Mouse (Mus musculus) stomach, embryonic 16.5 days (tissue): ENCODE data around the gene Olfr92. TPM values are rescaled to one million over a fixed set of nuclear protein-coding genes. Genes with fewer than 3 reads are reported as not detected.
"Not testable (repeated sequence)": the region's sequence is repeated elsewhere in the genome, so short reads cannot be mapped to it uniquely, and the experiment has no call there.

Source experiments
- ATAC-seq: fragments of 200-750 bp; cut with Nextera tagmentation; 2 replicates; pipeline ENCODE4 v1.8.0; 2017; ENCODE audit warnings: moderate number of reproducible peaks, moderate TSS enrichment; ENCODE audit not compliant: insufficient read depth, low FRiP score
- H3K27ac ChIP-seq: fragments of 300-500 bp; sonication (generic); 2 replicates; pipeline ENCODE4 v1.5.1; 2014; ENCODE audit warnings: low read length
- H3K27me3 ChIP-seq: fragments of 300-500 bp; sonication (generic); 2 replicates; pipeline ENCODE4 v1.6.1; 2014; ENCODE audit warnings: low read length, control low read depth, mixed read lengths; ENCODE audit not compliant: control insufficient read depth, insufficient read depth
- H3K36me3 ChIP-seq: fragments of 300-500 bp; sonication (generic); 2 replicates; pipeline ENCODE4 v1.6.1; 2014; ENCODE audit warnings: low read length; ENCODE audit not compliant: control insufficient read depth, insufficient read depth
- H3K4me1 ChIP-seq: fragments of 300-500 bp; sonication (generic); 2 replicates; pipeline ENCODE4 v1.6.1; 2014; ENCODE audit warnings: low read length, control low read depth, mixed read lengths; ENCODE audit not compliant: control insufficient read depth, insufficient read depth
- H3K4me2 ChIP-seq: fragments of 300-500 bp; sonication (generic); 2 replicates; pipeline ENCODE4 v1.6.1; 2014; ENCODE audit warnings: low read depth, low read length, mixed read lengths
- H3K4me3 ChIP-seq: fragments of 300-500 bp; sonication (generic); replicated peaks from 2 replicates; pipeline ENCODE4 v1.5.1; 2014; ENCODE audit warnings: mild to moderate bottlenecking, low read length
- H3K9ac ChIP-seq: fragments of 300-500 bp; sonication (generic); 2 replicates; pipeline ENCODE4 v1.6.1; 2014; ENCODE audit warnings: low read length
- H3K9me3 ChIP-seq: fragments of 300-500 bp; sonication (generic); replicated peaks from 2 replicates; pipeline ENCODE4 v1.6.1; 2016; ENCODE audit warnings: low read length, control low read depth; ENCODE audit not compliant: control insufficient read depth
- WGBS: fragments of 180-500 bp; shearing (Covaris S2); extraction: QIAGEN DNeasy Blood & Tissue Kit; methylation state at CpG from one replicate; pipeline ENCODE4 v1.1.7; 2014; 5-methylcytosine and 5-hydroxymethylcytosine counted together
- polyA plus RNA-seq: library from polyadenylated mRNA; unstranded; fragments of >200 nt; fragmentation: Nextera tagmentation; extraction: Ambion mirVana; gene quantifications from 2 replicates; pipeline ENCODE4 v1.2.1, GENCODE M21; 2015

The Olfr92 gene
- not detected in 2 replicates for polyA plus RNA-seq

DNA sequence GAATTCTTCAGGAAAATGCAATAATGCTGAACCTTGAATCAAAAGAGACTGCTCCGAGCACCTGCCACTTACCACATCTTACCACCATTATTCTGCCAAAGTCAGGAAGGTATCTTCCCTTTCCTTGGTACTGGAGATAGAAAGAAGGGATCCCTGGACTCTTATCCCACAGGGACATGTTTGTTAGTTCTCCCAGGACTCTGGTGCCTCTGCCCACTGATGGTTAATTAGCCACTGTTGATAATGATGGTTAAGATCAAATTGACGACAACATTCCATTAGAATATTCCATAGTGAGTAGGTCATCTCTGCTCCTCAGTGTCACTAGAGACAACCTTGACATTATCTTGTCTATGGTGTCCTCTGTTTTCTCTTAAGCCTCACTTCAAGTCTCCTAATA is at the start of gene Olfr92:
Olfr92 (minus strand) TSS at position 101 of the 400 bp plus-strand sequence.
- no peaks in the 10 kb centered on the region for H3K9me3 ChIP-seq
- H3K27ac ChIP-seq, result no peak within 1 kb of the TSS
- no peaks in the 10 kb centered on the region for H3K27me3 ChIP-seq
- H3K4me3 ChIP-seq, result no peak within 1 kb of the TSS
- H3K4me2 ChIP-seq, result no peak within 1 kb of the TSS
- 83% methylated on average over 2 of the region's 2 CpGs for WGBS
- no peaks in the 10 kb centered on the region for H3K36me3 ChIP-seq
- no peak for ATAC-seq
- H3K9ac ChIP-seq, result no peak within 1 kb of the TSS
- no peaks in the 10 kb centered on the region for H3K4me1 ChIP-seq

- H3K36me3 ChIP-seq, result no peaks in the 10 kb centered on the region
- H3K4me2 ChIP-seq, result no peak within 1 kb of the TSS
- no peaks in the 10 kb centered on the region for H3K4me1 ChIP-seq
- no peaks in the 10 kb centered on the region for H3K9me3 ChIP-seq
- ATAC-seq, result no peak
- no peak within 1 kb of the TSS for H3K9ac ChIP-seq
- no peak within 1 kb of the TSS for H3K27ac ChIP-seq
- H3K4me3 ChIP-seq, result no peak within 1 kb of the TSS
- no peaks in the 10 kb centered on the region for H3K27me3 ChIP-seq
These were observed 41.5 kb upstream of the Olfr92 start, which contains the start of gene Olfr93 for GRCm38 (mm10) chr17:37161394-37161793. Gene Olfr93 (minus strand): TSS chr17:37161494.

GRCm38 (mm10) chr17:37131366-37131765 is 11.5 kb upstream of the Olfr92 start:
- H3K9me3 ChIP-seq, H3K27ac ChIP-seq, H3K36me3 ChIP-seq, H3K4me1 ChIP-seq, H3K27me3 ChIP-seq, ATAC-seq, H3K4me3 ChIP-seq, H3K4me2 ChIP-seq, H3K9ac ChIP-seq: not testable (repeated sequence)
- 70% methylated on average over 4 of the region's 4 CpGs for WGBS

- no peaks in the 10 kb centered on the region for H3K36me3 ChIP-seq
- no peak within 1 kb of the TSS for H3K27ac ChIP-seq
- ATAC-seq, result no peak
- no peak within 1 kb of the TSS for H3K4me2 ChIP-seq
- H3K9me3 ChIP-seq, result no peaks in the 10 kb centered on the region
- 88% methylated on average over 1 of the region's 1 CpGs for WGBS
- no peaks in the 10 kb centered on the region for H3K4me1 ChIP-seq
- H3K27me3 ChIP-seq, result no peaks in the 10 kb centered on the region
- no peak within 1 kb of the TSS for H3K9ac ChIP-seq
- no peak within 1 kb of the TSS for H3K4me3 ChIP-seq
These were observed 21.7 kb downstream of the Olfr92 start, which contains the start of gene Olfr91 for GRCm38 (mm10) chr17:37098178-37098577. Gene Olfr91 (minus strand): TSS chr17:37098278.

DNA sequence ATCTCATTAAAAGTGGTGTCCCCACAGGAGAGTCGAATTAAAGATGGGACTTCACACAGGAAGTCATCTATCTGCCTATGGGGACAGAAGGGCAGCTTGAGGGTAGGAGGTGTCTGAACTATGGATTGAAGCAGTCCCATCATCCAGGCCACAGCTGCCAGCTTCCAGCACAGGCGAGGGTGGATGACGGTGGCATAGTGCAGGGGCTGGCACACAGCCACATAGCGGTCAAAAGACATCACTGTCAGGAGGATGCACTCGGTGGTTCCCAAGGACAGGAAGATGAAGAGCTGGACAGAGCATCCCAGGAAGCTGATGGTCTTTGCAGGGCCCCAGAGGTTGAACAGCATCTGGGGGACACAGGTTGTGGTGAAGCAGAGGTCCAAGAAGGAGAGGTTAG is 26.6 kb downstream of the Olfr92 start:
- Histone ChIP-seq H3K4me2 (no peak overlapping the region), H3K9ac (no peak overlapping the region), H3K4me3 (no peak overlapping the region), H3K9me3 (no peaks in the 10 kb centered on the region), H3K27me3 (no peaks in the 10 kb centered on the region), H3K27ac (no peak overlapping the region), H3K4me1 (no peaks in the 10 kb centered on the region), H3K36me3 (no peaks in the 10 kb centered on the region)
- no peak for ATAC-seq
- 81% methylated on average over 5 of the region's 5 CpGs for WGBS

DNA sequence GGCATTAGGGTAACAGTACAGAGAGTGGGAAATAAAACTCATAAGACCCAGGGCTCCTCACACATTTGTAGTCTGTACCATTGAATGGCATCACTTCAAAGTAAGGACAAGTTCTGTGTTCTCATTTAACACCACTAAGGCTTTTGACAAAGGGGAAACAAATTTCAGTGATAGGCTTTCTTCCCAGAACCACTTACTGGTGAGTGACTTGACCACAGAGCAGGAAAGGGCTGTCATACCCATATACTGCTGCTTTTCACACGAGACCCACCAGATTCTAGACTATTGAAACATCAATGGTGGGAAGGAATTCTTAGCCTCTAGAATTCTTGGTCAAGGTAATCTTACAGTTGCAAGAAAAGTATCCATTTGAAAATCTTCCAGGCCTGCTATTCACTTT is 27.7 kb downstream of the Olfr92 start:
- Histone ChIP-seq H3K27me3 (no peaks in the 10 kb centered on the region), H3K9me3 (no peaks in the 10 kb centered on the region), H3K27ac (no peak overlapping the region), H3K4me2 (no peak overlapping the region), H3K4me3 (no peak overlapping the region), H3K4me1 (no peaks in the 10 kb centered on the region), H3K9ac (no peak overlapping the region), H3K36me3 (no peaks in the 10 kb centered on the region)
- 58% methylated on average over 1 of the region's 1 CpGs for WGBS
- ATAC-seq, result no peak

- no peak within 1 kb of the TSS for H3K4me3 ChIP-seq
- ATAC-seq, result no peak
- H3K27ac ChIP-seq, result no peak within 1 kb of the TSS
- no peaks in the 10 kb centered on the region for H3K27me3 ChIP-seq
- no peak within 1 kb of the TSS for H3K4me2 ChIP-seq
- no peaks in the 10 kb centered on the region for H3K4me1 ChIP-seq
- no peak within 1 kb of the TSS for H3K9ac ChIP-seq
- no peaks in the 10 kb centered on the region for H3K9me3 ChIP-seq
- no peaks in the 10 kb centered on the region for H3K36me3 ChIP-seq
These were observed 31.5 kb downstream of the Olfr92 start, which contains the start of gene Olfr90 for GRCm38 (mm10) chr17:37088399-37088798. Gene Olfr90 (minus strand): TSS chr17:37088499.

GRCm38 (mm10) chr17:37085545-37085944 is 34.3 kb downstream of the Olfr92 start:
- H3K9me3 ChIP-seq, result no peaks in the 10 kb centered on the region
- no peak overlapping the region for H3K27ac ChIP-seq
- no peaks in the 10 kb centered on the region for H3K36me3 ChIP-seq
- no peak overlapping the region for H3K4me2 ChIP-seq
- H3K4me1 ChIP-seq, result no peaks in the 10 kb centered on the region
- no peak overlapping the region for H3K9ac ChIP-seq
- H3K4me3 ChIP-seq, result no peak overlapping the region
- no peaks in the 10 kb centered on the region for H3K27me3 ChIP-seq
- no peak for ATAC-seq
- WGBS, result 63% methylated on average over 10 of the region's 10 CpGs

- no peak for ATAC-seq
- Histone ChIP-seq H3K4me1 (peaks cover 2% of the 10 kb centered on the region; the same call in 1 of the 2 replicates), H3K27ac (no peak overlapping the region), H3K9me3 (no peaks in the 10 kb centered on the region), H3K4me2 (no peak overlapping the region), H3K4me3 (no peak overlapping the region), H3K9ac (no peak overlapping the region), H3K36me3 (no peaks in the 10 kb centered on the region), H3K27me3 (no peaks in the 10 kb centered on the region)
- WGBS, result 66% methylated on average over 5 of the region's 5 CpGs
These were observed 35.3 kb downstream of the Olfr92 start for GRCm38 (mm10) chr17:37084632-37085031.
